Mouse (Mus musculus) forebrain, embryonic 16.5 days (tissue): ENCODE results near the gene Nicn1. TPM values are rescaled to one million over a fixed set of nuclear protein-coding genes. Genes with fewer than 3 reads are reported as not detected.
A peak's percentile ranks its signal among the peaks of the same experiment; 100 is the strongest.

Experiments used
- ATAC-seq: fragments of 200-750 bp; cut with Nextera tagmentation; 2 replicates; pipeline ENCODE4 v1.8.0; 2017; ENCODE audit warnings: mild to moderate bottlenecking, moderate library complexity
- H3K27ac ChIP-seq: fragments of 300-500 bp; sonication (generic); 2 replicates; pipeline ENCODE4 v1.5.1; 2014; ENCODE audit warnings: low read length, control low read depth
- H3K27me3 ChIP-seq: fragments of 300-500 bp; sonication (generic); replicated peaks from 2 replicates; pipeline ENCODE4 v1.6.1; 2014; ENCODE audit warnings: low read length; ENCODE audit not compliant: control insufficient read depth, insufficient read depth
- H3K36me3 ChIP-seq: fragments of 300-500 bp; sonication (generic); 2 replicates; pipeline ENCODE4 v1.6.1; 2014; ENCODE audit not compliant: control insufficient read depth, insufficient read depth
- H3K4me1 ChIP-seq: fragments of 300-500 bp; sonication (generic); replicated peaks from 2 replicates; pipeline ENCODE4 v1.6.1; 2014; ENCODE audit warnings: low read length; ENCODE audit not compliant: control insufficient read depth, insufficient read depth
- H3K4me2 ChIP-seq: fragments of 300-500 bp; sonication (generic); 2 replicates; pipeline ENCODE4 v1.6.1; 2014; ENCODE audit warnings: mild to moderate bottlenecking, low read length, control low read depth
- H3K4me3 ChIP-seq: fragments of 300-500 bp; sonication (generic); replicated peaks from 2 replicates; pipeline ENCODE4 v1.5.1; 2014; ENCODE audit warnings: mild to moderate bottlenecking, low read length, control low read depth
- H3K9ac ChIP-seq: fragments of 300-500 bp; sonication (generic); replicated peaks from 2 replicates; pipeline ENCODE4 v1.6.1; 2014; ENCODE audit warnings: low read depth, low read length, control low read depth
- H3K9me3 ChIP-seq: fragments of 300-500 bp; sonication (generic); 2 replicates; pipeline ENCODE4 v1.6.1; 2016; ENCODE audit warnings: low read length; ENCODE audit not compliant: control insufficient read depth
- WGBS: fragments of 180-500 bp; shearing (Covaris S2); extraction: QIAGEN DNeasy Blood & Tissue Kit; methylation state at CpG from one replicate; pipeline ENCODE4 v1.1.7; 2014; 5-methylcytosine and 5-hydroxymethylcytosine counted together
- polyA plus RNA-seq: library from polyadenylated mRNA; unstranded; fragments of >200 nt; fragmentation: Nextera tagmentation; extraction: Ambion mirVana; gene quantifications from 2 replicates; pipeline ENCODE4 v1.2.1, GENCODE M21; 2015

The Nicn1 gene
- polyA plus RNA-seq, 1 experiment from 2014 or later = 158 TPM

- H3K4me3 ChIP-seq = peak overlapping the region; percentile 63
- H3K9ac ChIP-seq = peak overlapping the region; percentile 83
- H3K36me3 ChIP-seq = peaks cover 2% of the 10 kb centered on the region; the same call in 1 of the 2 replicates
- ATAC-seq = no peak
- peaks cover 16% of the 10 kb centered on the region for H3K4me1 ChIP-seq
- no peaks in the 10 kb centered on the region for H3K9me3 ChIP-seq
- no peak overlapping the region for H3K27ac ChIP-seq
- H3K4me2 ChIP-seq = peak overlapping the region; percentile 73
- no peaks in the 10 kb centered on the region for H3K27me3 ChIP-seq
- WGBS = 64% methylated on average over 10 of the region's 10 CpGs
Measured at GRCm38 (mm10) chr9:108340258-108341138, 50.3 kb downstream of the Nicn1 start.

DNA sequence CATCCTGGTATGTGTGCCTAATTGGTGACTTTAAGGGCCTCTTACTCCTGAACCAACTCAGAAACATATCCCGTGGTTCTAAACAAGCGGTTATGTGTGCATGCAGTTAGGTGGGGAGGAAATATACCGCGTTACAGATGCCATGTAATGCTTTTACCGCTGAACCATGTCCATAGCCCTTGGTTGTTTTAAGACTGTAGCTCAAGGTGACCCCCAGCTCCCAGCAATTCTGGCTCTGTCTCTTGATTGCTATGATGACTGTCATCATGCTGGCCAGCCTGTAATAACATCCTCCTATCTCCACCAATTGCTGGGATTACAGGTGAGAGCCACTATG, 50.9 kb downstream of the Nicn1 start:
- H3K27me3 ChIP-seq = no peaks in the 10 kb centered on the region

DNA sequence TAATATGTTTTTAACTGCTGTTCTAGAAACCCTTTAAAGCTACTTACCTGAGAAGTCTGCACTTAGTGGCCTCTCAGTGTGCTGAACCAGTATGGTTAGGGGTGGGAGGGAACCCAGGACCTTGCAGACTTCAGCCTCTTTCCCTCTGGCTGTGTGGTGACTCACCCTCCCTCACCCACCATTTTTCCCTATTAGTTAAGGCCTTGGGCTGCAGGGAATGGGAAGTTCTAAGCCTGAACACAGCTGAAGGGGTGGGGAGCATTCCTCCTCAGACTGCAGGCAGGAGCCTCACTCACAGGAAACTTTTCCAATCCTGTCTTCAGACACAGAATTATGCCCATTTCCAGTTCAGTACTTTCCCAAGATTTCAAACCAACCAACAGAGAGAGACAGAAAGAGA, 51.6 kb downstream of the Nicn1 start:
- Histone ChIP-seq H3K9me3 (no peaks in the 10 kb centered on the region), H3K4me1 (peaks cover 23% of the 10 kb centered on the region), H3K4me2 (no peak overlapping the region), H3K9ac (no peak overlapping the region), H3K27me3 (no peaks in the 10 kb centered on the region), H3K4me3 (no peak overlapping the region), H3K36me3 (no peaks in the 10 kb centered on the region), H3K27ac (no peak overlapping the region)
- no peak for ATAC-seq

More for the DNA sequence above, 50.9 kb downstream of the Nicn1 start:
- Histone ChIP-seq H3K9me3 (no peaks in the 10 kb centered on the region), H3K4me3 (no peak overlapping the region), H3K36me3 (no peaks in the 10 kb centered on the region), H3K4me1 (peaks cover 19% of the 10 kb centered on the region), H3K4me2 (no peak overlapping the region), H3K9ac (no peak overlapping the region), H3K27ac (no peak overlapping the region)
- no peak for ATAC-seq
- 90% methylated on average over 5 of the region's 5 CpGs for WGBS

GRCm38 (mm10) chr9:108342301-108342831, 52.1 kb downstream of the Nicn1 start:
- WGBS = 58% methylated on average over 5 of the region's 5 CpGs
- H3K27me3 ChIP-seq = no peaks in the 10 kb centered on the region
- no peaks in the 10 kb centered on the region for H3K36me3 ChIP-seq
- H3K4me3 ChIP-seq = no peak overlapping the region
- no peak for ATAC-seq
- no peak overlapping the region for H3K4me2 ChIP-seq
- H3K4me1 ChIP-seq = peaks cover 25% of the 10 kb centered on the region
- H3K27ac ChIP-seq = no peak overlapping the region
- H3K9ac ChIP-seq = no peak overlapping the region
- no peaks in the 10 kb centered on the region for H3K9me3 ChIP-seq

GRCm38 (mm10) chr9:108343331-108343730, 53.1 kb downstream of the Nicn1 start:
- Histone ChIP-seq H3K4me1 (peaks cover 26% of the 10 kb centered on the region), H3K4me2 (no peak overlapping the region), H3K9ac (no peak overlapping the region), H3K9me3 (no peaks in the 10 kb centered on the region), H3K4me3 (no peak overlapping the region), H3K27me3 (no peaks in the 10 kb centered on the region), H3K27ac (no peak overlapping the region), H3K36me3 (no peaks in the 10 kb centered on the region)
- WGBS = 86% methylated on average over 3 of the region's 3 CpGs
- ATAC-seq = no peak

GRCm38 (mm10) chr9:108343835-108344234, 53.6 kb downstream of the Nicn1 start:
- no peaks in the 10 kb centered on the region for H3K9me3 ChIP-seq
- no peaks in the 10 kb centered on the region for H3K27me3 ChIP-seq
- no peak overlapping the region for H3K9ac ChIP-seq
- H3K4me1 ChIP-seq = peaks cover 26% of the 10 kb centered on the region
- WGBS = 95% methylated on average over 1 of the region's 1 CpGs
- H3K4me3 ChIP-seq = no peak overlapping the region
- H3K27ac ChIP-seq = no peak overlapping the region
- H3K36me3 ChIP-seq = no peaks in the 10 kb centered on the region
- no peak overlapping the region for H3K4me2 ChIP-seq
- ATAC-seq = no peak

- no peaks in the 10 kb centered on the region for H3K27me3 ChIP-seq
- H3K9ac ChIP-seq = no peak overlapping the region
- no peaks in the 10 kb centered on the region for H3K9me3 ChIP-seq
- no peak for ATAC-seq
- no peak overlapping the region for H3K4me2 ChIP-seq
- 87% methylated on average over 4 of the region's 4 CpGs for WGBS
- H3K4me3 ChIP-seq = no peak overlapping the region
- peaks cover 31% of the 10 kb centered on the region for H3K4me1 ChIP-seq
- no peak overlapping the region for H3K27ac ChIP-seq
- H3K36me3 ChIP-seq = no peaks in the 10 kb centered on the region
Measured at GRCm38 (mm10) chr9:108344471-108344870, 54.2 kb downstream of the Nicn1 start.

Other genes starting within 250 kb of the Nicn1 start
- gene Gmppb, start 241.2 kb upstream of the Nicn1 start, polyA plus RNA-seq = 19.6 and 21.2 TPM in 2 replicates
- gene Amigo3, start 237.3 kb upstream of the Nicn1 start, polyA plus RNA-seq = 2.5 and 3.4 TPM in 2 replicates
- not detected in 2 replicates for gene Mst1, start 210.0 kb upstream of the Nicn1 start, polyA plus RNA-seq
- gene Rnf123, start 207.1 kb upstream of the Nicn1 start, polyA plus RNA-seq = 44.5 and 53.1 TPM in 2 replicates
- 41.3 and 46.2 TPM in 2 replicates for gene Apeh, start 195.8 kb upstream of the Nicn1 start, polyA plus RNA-seq
- 7.0 and 8.5 TPM in 2 replicates for gene Bsn, start 100.0 kb upstream of the Nicn1 start, polyA plus RNA-seq
- 56.3 and 57.9 TPM in 2 replicates for gene Dag1, start 26.5 kb upstream of the Nicn1 start, polyA plus RNA-seq
- 22.3 and 23.8 TPM in 2 replicates for gene Amt, start 6.4 kb downstream of the Nicn1 start, polyA plus RNA-seq
- 282 and 351 TPM in 2 replicates for gene Rhoa, start 15.7 kb downstream of the Nicn1 start, polyA plus RNA-seq
- gene Tcta, start 15.7 kb downstream of the Nicn1 start, polyA plus RNA-seq = 34.3 and 37.6 TPM in 2 replicates
- 369 and 398 TPM in 2 replicates for gene Gpx1, start 48.5 kb downstream of the Nicn1 start, polyA plus RNA-seq
- 146 and 163 TPM in 2 replicates for gene Usp4, start 57.4 kb downstream of the Nicn1 start, polyA plus RNA-seq
- 2.0 and 2.2 TPM in 2 replicates for gene 1700102P08Rik, start 102.4 kb downstream of the Nicn1 start, polyA plus RNA-seq
- 0.96 and 0.99 TPM in 2 replicates for gene Ccdc36, start 138.1 kb downstream of the Nicn1 start, polyA plus RNA-seq
- gene BC048562, start 146.1 kb downstream of the Nicn1 start, polyA plus RNA-seq = not detected in 2 replicates
- 61.4 and 68.7 TPM in 2 replicates for gene Ccdc71, start 170.1 kb downstream of the Nicn1 start, polyA plus RNA-seq
- gene Klhdc8b, start 171.2 kb downstream of the Nicn1 start, polyA plus RNA-seq = 42.6 and 55.6 TPM in 2 replicates
- gene Lamb2, start 189.3 kb downstream of the Nicn1 start, polyA plus RNA-seq = 17.6 and 23.4 TPM in 2 replicates
- 85.9 and 91.5 TPM in 2 replicates for gene Usp19, start 200.2 kb downstream of the Nicn1 start, polyA plus RNA-seq
- 69.1 and 71.5 TPM in 2 replicates for gene Qars, start 217.3 kb downstream of the Nicn1 start, polyA plus RNA-seq
- gene Qrich1, start 226.4 kb downstream of the Nicn1 start, polyA plus RNA-seq = 152 and 164 TPM in 2 replicates